Mouse (Mus musculus): Measurements from ENCODE around the gene Oxct2a. TPM values are rescaled to one million over a fixed set of nuclear protein-coding genes. Genes with fewer than 3 reads are reported as not detected.

Oxct2a gene
- polyA plus RNA-seq, 1 experiment from 2014 or later = not detected

DNA sequence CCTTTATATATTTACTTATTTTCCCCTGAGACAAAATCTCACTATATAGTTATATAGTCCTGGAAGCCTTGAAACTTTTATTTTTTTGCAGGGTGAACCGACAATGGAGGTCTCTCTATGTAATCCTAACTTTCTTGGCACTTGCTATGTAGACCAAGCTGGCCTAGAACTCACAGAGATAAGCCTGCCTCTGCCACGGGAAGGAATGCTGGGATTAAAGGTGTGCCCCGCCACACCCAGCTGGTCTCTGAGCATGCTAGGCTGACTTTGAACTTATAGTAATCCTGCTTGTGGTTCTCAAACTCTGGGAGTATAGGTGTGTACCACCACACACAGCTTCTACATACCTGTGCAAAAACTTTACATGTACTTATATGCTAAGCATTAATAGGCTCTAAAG is 43.3 kb downstream of the Oxct2a start:
- Histone ChIP-seq H3K27me3 (ENCODE audit: control insufficient read depth, insufficient read depth, low read length) (no peaks in the 10 kb centered on the region), H3K36me3 (ENCODE audit: control insufficient read depth, insufficient read depth, low read length) (peaks cover 1% of the 10 kb centered on the region; the same call in 1 of the 2 replicates), H3K4me2 (ENCODE audit: low read depth) (no peak overlapping the region), H3K4me1 (ENCODE audit: control insufficient read depth, insufficient read depth, low read length) (peaks cover 14% of the 10 kb centered on the region), H3K9ac (ENCODE audit: low read length) (no peak overlapping the region), H3K4me3 (ENCODE audit: low read depth, low read length) (no peak overlapping the region), H3K27ac (ENCODE audit: low read depth, low read length) (no peak overlapping the region), H3K9me3 (ENCODE audit: control insufficient read depth, low read length) (no peaks in the 10 kb centered on the region)
- DNase-seq (ENCODE audit: low spot score) (no peak), ATAC-seq (ENCODE audit: insufficient read depth, low FRiP score, low TSS enrichment) (no peak)
- WGBS = 80% methylated on average over 3 of the region's 3 CpGs

Other genes starting within 250 kb of the Oxct2a start
- gene Bmp8b, start 218.5 kb downstream of the Oxct2a start, polyA plus RNA-seq (2014; fragmentation: Nextera tagmentation; extraction: Ambion mirVana) = 0.12 and 0.28 TPM in 2 replicates
- 0.23 TPM in 1 of 2 replicates, not detected in the other for gene Oxct2b, start 207.4 kb downstream of the Oxct2a start, polyA plus RNA-seq (2014; fragmentation: Nextera tagmentation; extraction: Ambion mirVana)
- gene Ppie, start 183.7 kb downstream of the Oxct2a start, polyA plus RNA-seq (2014; fragmentation: Nextera tagmentation; extraction: Ambion mirVana) = 98.6 and 103 TPM in 2 replicates
- 0.80 and 1.7 TPM in 2 replicates for gene Hpcal4, start 140.4 kb downstream of the Oxct2a start, polyA plus RNA-seq (2014; fragmentation: Nextera tagmentation; extraction: Ambion mirVana)
- gene Nt5c1a, start 122.1 kb downstream of the Oxct2a start, polyA plus RNA-seq (2014; fragmentation: Nextera tagmentation; extraction: Ambion mirVana) = not detected in 2 replicates
- 27.2 and 34.0 TPM in 2 replicates for gene Heyl, start 90.1 kb downstream of the Oxct2a start, polyA plus RNA-seq (2014; fragmentation: Nextera tagmentation; extraction: Ambion mirVana)
- gene Pabpc4, start 61.3 kb downstream of the Oxct2a start, polyA plus RNA-seq (2014; fragmentation: Nextera tagmentation; extraction: Ambion mirVana) = 41.4 and 46.6 TPM in 2 replicates
- gene Bmp8a, start 19.6 kb upstream of the Oxct2a start, polyA plus RNA-seq (2014; fragmentation: Nextera tagmentation; extraction: Ambion mirVana) = 0.15 and 0.45 TPM in 2 replicates

Measured in neural tube, embryonic 11.5 days (tissue).